Mouse (Mus musculus) ovary, postnatal 14 days (tissue): Measurements from ENCODE around the gene Mta1.

Experiments
- DNase-seq: peaks from one replicate; pipeline ENCODE4 v3.0.0; 2022; ENCODE audit warnings: low spot score

The Mta1 gene

DNA sequence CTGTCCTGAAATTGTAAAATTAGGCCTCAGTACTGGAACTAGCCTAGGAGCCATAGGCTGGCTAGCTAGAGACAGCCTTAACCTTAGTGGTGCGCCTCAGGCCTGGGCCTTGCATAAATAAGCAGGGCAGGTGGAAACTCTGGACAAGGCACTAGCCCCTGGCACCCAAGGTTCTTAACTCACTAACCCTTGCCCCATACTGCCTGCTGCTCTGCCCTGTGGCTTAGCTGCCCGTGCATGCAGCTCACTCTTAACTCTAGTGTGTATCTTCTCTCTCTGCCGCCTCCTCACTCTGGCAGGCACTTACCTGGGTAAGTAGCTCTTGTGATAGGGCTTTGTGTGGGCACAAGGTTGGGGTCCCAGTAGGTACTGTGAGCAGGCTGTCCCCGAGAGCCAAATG is 36.4 kb downstream of the Mta1 start:
- DNase-seq = no peak

DNA sequence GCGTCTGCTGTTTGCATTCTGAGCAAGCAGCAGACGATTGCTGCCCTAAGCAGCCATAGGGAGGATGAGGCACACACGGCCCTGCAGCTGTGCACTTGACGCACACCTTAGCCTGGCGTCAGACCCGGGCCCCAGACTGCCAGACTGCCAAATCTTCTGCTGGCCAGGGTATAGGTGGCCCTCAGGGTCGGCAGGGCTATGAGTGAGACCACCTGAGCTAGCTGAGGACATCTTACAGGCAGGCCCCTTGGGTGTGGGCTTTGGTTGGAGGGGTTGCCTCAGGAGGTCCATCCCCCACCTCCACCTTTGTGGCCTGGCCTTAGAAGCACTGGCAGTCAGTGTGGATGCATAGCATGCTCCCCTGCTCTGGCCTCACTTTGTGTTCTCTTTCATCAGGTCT is 37.3 kb downstream of the Mta1 start:
- DNase-seq = no peak

DNA sequence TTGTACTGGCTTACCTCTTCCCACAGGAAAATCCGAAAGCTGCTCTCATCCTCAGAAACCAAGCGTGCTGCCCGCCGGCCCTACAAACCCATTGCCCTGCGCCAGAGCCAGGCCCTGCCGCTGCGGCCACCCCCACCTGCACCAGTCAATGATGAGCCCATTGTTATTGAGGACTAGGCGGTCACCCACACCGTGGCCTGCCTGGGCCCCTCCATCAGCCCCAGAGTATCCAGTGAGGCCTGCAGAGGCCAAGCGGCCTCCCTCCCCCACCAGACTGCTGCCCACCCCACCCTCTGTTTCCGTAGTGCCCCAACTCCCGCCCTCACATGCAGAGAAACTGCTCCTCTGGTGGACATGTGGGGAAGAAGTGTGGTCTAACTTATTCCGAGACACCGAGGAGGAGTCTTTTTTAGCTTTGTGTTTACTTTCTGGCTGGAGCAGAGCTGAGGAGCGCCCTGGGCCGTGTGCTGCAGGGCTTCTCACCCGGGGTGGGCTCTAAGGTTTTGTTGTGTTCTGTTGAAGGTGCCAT is 38.5 kb downstream of the Mta1 start:
- no peak for DNase-seq

DNA sequence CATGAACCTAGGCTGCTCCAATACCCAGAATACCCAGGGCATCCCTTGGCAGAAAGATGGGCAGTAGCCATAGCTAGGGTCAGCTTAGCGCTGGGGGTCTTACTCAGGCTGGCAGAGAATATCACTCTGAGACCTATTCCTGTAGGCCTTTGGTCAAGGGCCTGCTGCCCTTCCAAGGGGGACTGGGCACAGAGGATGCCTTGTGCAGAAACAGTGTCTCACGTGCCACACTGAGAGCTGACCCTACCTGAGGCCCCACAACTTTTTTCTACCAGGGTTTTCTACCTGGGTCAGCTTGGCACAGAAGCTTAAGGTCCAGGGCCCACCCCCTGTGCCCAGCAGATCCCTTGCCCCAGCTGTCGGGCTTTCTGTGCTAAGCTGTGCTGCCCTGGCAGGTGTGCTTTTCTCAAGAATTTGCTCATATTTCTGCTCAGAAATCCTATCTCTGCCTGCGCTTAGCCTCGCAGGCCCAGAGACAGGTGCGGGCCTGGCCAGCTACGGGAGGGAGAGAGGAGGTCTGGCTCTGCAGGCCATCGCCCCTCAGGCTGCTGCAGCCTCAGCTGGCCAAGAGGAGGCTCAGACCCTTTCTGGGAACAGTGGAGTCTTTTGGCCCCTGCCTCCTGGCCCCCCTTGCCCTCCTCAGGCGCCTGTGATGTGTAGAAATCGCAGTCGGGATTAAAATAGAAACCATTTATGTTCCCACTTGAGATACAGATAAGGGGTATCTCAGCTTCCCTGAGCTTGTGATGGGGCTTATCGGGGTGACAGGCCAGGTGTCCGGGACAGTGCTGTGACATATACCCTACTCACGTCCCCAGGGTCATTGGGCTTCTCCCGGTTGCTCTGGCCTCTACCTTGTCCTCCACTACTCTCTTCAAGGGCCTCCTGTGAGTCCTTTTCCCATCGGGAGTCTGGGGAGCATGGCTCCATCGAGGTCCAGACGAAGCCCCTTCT is 39.5 kb downstream of the Mta1 start:
- DNase-seq = no peak

DNA sequence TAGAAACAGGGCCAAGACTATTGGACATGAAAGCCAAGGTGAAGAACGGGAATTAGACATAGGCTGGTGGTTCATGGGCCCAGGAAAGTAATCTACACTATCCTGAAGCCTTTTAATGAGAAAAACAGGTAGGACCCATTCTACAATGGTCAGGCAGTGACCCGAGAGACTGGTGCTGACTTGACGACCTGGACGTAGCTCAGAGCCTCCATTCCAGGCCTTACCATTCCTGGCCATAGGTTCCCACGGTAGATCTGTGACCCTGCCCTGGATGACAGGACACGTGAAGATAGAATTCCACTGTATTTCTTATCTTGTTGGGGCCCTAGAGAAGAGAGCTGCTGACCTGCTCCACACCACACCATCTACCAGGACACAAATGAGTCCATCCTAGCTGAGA is 40.2 kb downstream of the Mta1 start:
- no peak for DNase-seq

DNA sequence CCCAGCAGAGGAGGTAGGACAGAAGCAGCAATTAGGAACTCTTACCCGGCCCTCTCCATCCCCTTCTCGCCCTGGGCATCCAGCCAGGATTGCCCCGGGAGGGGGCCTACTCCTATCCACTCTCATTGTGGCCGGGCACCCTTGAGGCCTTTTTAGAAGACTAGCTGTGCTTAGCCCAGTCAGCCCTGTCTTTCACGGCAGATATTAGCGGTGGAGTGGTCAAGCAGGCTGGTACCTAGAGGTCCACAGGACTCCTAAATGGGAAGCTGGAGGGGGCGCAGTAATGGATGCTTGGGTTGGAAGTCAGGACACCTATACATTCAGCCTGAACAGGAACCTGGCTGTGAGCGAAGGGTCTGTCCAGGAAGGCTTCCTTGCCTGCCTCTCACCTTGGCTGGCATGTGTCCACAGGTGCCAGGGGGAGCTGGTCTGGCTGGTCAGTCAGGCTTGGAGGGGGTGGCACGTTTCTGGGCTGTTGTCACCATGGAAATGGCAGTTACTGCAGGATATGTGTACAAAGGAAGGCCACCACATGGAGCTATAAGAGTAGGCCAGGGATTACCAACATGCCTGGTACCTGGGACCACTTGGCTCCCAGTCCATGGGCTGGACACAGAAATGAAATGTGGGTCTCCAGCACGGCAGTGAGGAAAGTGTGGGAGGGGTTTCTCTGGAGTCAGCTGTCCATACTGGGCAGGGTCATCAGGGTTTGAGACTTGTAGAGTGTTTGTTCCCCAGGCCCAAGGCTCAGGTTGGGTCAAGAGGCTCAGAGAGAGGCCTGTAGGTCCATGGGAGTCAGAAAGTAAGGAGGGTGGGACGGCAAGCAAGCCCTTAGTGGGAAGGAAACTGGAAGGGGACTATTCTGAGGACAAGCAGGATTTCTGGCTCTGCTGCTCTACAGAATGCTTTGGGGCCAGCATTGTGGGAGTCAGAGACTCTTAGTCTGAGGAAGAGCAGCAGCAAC is 41.1 kb downstream of the Mta1 start:
- DNase-seq = no peak

DNA sequence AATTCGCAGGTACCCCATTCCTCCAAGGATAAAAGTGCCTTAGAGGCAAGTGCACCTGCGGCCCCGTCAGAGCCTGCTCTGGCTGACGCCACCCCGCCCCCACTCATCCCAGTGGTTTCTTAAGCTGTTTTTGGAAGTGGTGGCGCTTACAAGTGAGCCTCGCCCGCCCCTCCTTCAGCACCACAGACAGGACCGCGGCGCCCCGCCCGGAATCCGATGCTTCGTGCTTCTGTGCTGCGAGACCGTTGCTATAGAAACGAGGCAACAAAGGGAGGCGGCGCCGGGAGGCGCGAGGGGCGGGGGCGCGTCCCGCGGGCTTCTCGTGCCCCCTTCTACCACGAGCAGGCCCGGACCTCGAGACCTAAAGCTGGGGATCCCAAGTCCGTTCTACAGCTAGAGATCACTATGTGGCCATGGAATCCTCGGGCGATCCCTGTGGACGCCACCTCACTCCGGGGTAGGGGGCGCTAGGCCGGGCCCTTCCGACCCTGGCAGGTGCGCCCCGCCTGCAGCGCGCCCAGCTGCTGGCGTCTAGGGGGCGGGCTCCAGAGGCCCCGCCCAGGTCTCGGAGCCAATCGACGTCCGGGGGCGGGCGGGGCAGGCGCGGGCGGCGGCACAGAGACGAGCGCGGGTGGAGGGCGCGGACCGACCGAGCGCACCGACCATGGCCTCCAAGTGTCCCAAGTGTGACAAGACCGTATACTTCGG is 42.0 kb downstream of the Mta1 start, which contains the start of gene Crip2:
Gene Crip2, plus strand, starts transcription at position 329 of the 708 bp plus-strand sequence.
- no peak for DNase-seq

DNA sequence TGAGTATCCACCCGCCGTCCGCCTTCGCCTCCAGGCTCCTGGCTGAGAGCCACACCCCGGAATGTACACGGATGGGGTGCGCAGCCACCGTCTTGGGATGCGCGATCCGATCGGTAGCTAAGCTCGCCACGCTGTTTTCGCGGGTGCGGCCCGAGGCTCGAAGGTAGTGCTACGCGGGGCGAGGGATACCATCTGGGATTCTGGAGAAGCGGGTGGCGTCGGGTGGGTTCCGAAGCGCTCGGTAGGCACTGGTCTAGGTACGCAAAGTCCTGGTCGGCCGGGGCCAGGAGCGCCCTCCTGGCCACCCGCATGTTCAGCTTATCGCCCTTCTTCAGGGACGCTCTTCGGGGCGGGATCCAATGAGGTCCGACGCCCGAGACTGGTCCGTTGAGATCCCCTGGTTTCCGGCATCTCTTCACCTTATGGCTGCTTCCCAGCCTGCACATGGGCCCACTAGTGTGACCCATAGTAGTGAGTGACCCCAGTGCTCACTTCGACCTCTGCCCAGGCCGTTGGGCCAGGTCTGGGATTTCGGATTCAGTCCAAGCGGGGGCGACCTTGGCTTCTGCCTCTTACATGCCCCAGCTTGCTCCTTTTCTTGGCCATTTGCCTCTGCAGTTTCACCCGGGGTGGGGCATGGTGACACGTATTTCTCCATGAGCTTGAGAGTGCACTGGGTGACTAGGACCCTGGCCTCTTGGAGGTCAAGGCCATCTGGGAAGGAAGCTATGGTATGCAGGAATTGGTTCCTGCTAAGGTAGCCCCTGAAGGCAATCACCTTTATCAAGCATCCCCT is 42.7 kb downstream of the Mta1 start:
- no peak for DNase-seq

DNA sequence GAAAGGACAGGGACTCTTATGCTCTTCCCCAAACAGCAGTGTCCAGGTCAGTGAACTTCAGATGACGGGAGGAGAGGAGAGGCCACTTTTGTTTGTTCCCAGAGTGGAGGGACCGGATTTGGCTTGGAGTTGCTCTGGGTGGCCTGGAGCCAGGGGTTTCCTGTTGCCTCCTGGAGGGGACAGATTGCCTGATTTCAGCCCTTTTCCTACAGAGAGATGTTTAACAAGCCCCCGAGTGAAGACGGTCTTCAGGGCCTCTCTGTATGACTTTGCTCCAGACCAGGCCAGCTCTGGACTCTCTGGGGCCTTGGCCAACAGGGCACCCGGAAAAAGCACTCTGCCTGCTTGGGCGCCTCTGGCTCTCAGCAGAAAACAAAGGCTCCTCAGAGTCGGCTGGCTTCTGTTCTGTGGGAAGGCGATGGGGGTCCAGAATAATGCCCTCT is 43.5 kb downstream of the Mta1 start:
- no peak for DNase-seq

DNA sequence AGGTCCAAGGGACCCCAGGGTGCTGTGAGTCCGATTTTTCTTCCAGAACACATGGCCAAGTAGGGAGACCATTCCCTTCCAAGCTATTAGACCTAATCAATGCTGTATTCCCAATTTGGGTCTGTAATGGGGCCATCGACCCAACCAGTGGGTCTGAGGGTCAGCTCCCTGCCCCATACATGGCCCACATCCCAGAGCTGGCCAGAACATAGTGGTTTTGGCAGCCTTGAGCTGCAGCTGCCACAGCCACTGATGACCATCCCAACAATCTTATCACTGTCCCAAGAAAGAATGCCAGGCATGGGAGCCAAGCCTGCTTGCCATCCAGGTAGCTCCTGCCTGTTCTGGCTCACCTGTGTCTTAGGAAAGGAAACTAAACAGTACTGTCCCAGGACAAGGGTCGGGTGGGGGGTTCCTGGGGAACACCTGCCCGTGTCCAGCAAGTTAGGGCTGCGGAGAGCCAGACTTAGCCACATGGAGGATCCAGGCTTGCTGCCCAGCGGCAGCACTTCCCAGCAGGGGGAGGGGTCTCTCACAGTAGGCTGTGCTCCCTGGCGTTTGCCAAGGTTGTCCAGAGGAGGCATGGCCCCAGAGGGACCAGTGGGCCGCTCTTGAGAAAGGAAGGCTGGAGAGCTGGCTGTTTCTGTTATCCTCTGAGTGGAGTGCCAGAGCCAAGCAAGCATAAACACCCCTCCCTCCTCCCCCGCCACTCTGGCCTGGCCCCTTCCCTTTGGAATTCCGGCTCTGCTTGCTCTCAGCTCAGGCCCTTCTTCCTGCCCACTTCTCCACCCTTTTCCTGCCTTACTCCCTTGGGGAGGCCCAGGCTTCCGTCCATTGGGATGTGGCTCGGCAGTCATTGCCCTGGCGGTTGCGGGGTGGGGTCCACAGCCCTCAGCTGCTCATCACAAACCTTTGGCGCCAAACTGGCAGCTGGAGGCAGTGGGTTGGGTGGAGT is 44.2 kb downstream of the Mta1 start:
- DNase-seq = no peak

DNA sequence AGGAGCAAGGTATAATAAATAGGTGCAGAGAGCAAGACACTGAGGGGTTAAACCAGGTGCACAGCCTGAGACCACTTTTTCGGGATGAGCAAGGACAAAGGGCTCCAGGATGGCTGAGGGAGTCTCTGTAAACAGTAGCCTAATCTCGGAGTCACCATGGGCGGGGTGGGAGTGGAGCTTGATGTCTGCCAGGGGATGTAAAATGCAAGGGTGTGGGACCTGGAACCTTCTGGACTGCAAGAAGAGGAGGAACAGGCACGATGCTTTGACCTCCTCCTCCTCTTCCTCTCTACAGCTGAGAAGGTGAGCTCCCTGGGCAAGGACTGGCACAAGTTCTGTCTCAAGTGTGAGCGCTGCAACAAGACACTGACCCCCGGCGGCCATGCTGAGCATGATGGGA is 45.1 kb downstream of the Mta1 start:
- no peak for DNase-seq

DNA sequence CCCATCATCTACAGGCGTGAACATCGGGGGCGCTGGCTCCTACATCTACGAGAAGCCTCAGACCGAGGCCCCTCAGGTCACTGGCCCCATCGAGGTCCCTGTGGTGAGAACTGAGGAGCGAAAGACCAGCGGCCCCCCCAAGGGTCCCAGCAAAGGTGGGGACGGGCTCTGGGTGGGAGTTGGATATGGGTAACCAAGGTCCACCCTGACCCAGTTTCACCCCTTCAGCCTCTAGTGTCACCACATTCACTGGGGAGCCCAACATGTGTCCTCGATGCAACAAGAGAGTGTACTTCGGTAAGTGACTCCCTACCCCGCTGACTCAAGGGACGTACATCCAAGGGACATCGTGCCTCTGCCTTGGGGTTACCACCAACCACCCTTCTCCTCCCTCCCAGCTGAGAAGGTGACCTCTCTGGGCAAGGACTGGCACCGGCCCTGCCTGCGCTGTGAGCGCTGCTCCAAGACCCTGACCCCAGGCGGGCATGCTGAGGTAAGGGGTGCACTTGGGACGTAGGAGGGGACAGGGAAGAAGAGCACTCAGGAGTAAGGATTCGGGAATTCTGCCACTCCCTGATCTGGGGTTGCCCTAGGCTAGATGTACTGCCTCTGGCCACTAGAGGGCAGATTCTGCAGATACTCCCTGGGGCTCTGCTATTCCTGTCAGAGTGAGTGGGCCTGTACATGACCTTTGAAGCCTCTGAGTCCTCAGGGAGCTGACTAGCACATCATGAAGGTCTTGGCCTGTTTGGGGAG is 46.1 kb downstream of the Mta1 start:
- no peak for DNase-seq

DNA sequence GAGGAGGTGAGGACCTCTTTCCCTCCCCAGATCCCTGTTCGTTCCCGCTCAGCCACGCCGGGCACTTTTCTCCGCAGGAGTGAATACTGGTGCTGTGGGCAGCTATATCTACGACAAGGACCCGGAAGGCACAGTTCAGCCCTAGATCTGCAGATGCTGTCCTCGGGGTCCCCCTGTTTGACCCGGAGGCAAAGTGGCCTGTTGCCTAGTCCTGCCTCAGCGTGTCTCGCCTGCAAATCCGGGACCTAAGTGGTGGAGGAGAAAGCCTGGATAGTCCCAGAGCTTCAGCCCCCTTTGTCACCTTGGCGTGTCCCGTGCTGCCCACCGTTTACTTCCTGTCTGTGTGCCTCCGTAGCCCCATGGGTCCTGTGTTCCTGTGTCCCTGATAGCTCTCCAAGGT is 46.8 kb downstream of the Mta1 start:
- no peak for DNase-seq

DNA sequence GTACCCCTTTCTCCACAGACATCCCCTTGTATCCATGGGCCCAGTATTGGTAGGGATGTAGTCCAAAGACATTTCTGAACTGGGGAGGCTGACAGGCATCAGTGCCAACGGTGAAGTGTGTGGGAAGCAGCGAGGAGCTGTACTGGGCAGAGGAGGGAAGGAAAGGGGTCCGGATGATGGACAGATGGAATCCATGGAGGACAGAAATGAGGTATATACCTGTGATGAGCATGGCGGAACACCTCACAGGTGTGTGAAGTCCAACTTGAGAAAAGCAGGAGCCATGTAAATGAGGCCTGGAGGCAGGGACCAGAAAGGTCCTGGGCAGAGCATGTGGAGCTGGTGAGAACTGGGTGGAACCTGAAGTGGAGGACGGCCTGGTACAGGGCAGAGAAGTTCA is 47.5 kb downstream of the Mta1 start:
- DNase-seq = no peak

DNA sequence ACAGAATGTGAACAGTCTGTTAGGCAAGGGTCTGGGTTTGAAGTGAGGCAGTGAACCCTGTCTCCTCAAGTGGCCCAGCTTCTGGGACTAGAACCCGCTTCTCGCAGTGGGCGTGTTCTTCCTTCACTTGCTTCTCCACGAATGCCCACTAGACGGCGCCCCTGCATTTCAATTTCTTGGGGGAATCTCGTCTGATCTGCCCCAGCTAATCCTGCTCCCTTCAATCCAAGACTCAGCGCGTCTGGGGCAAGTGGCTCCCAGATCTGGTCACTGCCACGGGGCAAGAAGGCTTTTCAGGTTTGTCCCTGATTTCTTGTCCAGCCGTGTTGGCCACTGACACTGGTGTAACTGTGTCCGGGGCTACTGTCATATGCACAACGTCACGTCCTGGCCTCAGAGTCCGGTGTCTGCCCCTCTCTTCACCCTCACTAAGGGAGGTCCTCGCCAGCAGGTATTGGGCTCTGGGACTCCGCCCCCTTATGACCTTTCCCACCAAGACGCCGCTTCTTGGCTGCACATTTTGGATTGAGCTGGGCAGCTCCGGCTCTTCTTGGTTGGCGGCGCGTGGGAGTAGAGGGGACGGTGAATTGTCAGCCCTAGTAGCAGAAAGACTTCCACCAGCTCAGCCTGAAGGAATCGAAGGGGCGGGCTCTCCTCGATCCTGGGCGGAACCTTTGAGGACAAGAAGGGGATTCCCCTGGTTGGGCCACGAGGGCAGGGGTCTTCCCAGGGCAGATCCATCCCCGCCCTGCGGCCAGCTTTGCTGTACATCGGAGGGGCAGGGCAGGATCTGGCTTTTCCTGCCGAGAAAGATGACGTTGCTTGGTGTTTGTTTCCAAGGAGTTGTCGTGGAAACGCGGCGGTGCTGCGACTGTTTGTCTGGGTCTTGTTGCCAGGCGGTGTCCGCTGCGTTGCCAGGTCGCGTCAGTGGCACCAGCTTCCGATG is 48.3 kb downstream of the Mta1 start, which contains the start of gene Crip1:
Gene Crip1, plus strand, starts transcription at position 205 of the 946 bp plus-strand sequence.
- DNase-seq = peak; percentile 84

DNA sequence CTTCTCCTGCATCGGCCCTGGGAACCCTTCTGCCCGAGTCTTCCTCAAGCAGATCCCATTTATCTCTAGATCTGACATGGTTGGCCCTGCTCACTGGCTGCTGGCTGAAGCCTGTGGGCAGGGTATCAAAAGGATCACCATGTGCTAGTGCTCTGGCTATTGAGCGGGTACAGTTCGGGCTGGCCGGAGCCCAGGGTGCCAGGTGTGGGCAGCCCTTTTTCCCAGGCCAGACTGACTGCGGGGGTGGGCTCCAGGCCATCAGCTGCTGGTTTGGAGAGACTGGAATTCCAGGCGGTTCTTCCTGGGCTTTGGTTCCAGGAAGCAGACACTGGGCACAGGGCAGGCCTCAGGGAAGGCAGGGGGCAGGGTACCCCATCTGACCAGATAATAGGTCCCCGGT is 49.4 kb downstream of the Mta1 start:
- DNase-seq = no peak

DNA sequence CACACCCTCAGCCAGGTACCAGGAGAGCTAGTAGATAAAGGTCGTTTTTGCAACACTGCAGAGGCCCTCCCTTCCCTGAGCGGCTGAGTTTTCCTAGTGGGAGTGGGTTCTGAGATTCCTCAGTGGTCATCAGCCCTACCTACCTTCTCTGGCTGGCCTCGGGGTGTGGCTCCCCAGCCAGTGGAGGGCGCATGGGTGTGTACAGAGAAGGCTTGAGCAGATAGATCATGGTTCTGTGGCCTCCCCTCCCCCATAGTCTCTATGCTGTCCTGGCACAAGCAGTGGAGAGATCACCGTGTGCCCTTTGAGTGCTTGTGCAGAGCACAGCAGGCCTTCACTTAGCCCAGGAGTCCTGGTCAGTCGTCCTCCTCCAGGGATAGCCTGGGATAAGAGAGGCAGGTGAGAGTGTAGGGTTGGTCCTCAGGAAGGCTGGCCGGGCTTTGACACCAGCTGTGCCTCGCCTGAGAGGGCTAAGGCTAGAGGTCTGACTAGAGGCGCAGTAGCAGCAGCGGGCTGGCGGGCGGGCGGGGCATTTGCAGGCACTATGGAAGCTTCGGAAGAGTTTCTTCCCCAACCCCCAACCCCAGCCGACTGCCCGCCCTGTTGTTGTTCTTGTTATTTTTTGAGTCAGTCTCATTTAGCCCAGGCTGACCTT is 50.4 kb downstream of the Mta1 start:
- DNase-seq = no peak
